Mouse (Mus musculus) heart, adult 2 months (tissue): ENCODE measurements around the gene Syt7. TPM values are rescaled to one million over a fixed set of nuclear protein-coding genes. Genes with fewer than 3 reads are reported as not detected.

Source experiments
- DNase-seq, 2 experiments: peaks; one replicate each; pipeline ENCODE4 v3.0.0; 2021
- H3K27ac ChIP-seq: fragments of 200-600 bp; 2 replicates; pipeline ENCODE4 v1.8.1; 2022
- H3K27me3 ChIP-seq: fragments of 200-500 bp; 2 replicates; pipeline ENCODE4 v1.6.1; 2012; ENCODE audit warnings: mild to moderate bottlenecking, low read length, inconsistent platforms, mixed read lengths; ENCODE audit not compliant: control insufficient read depth, insufficient read depth
- H3K36me3 ChIP-seq: fragments of 200-500 bp; 2 replicates; pipeline ENCODE4 v1.6.1; 2012; ENCODE audit warnings: low read length, inconsistent platforms; ENCODE audit not compliant: control insufficient read depth, insufficient read depth
- H3K4me1 ChIP-seq: fragments of 200-500 bp; 2 replicates; pipeline ENCODE4 v1.6.1; 2011; ENCODE audit warnings: low read length; ENCODE audit not compliant: control insufficient read depth, insufficient read depth
- H3K4me3 ChIP-seq: fragments of 200-600 bp; 2 replicates; pipeline ENCODE4 v1.8.1; 2022
- H3K79me2 ChIP-seq: fragments of 200-500 bp; replicated peaks from 2 replicates; pipeline ENCODE4 v1.6.1; 2012; ENCODE audit warnings: mild to moderate bottlenecking, inconsistent platforms, low read length, moderate library complexity, mixed read lengths; ENCODE audit not compliant: control insufficient read depth, insufficient read depth
- H3K9ac ChIP-seq: fragments of 200-500 bp; 2 replicates; pipeline ENCODE4 v1.6.1; 2012; ENCODE audit warnings: low read depth, mild to moderate bottlenecking, control low read depth, inconsistent platforms, low read length, mixed read lengths
- CTCF ChIP-seq: fragments of 200-600 bp; IDR thresholded peaks from 2 replicates; pipeline ENCODE4 v1.8.1; 2022; ENCODE audit warnings: antibody characterized with exemption, mild to moderate bottlenecking, moderate library complexity
- EP300 ChIP-seq: fragments of 200-500 bp; IDR thresholded peaks from 2 replicates; pipeline ENCODE4 v1.6.1; 2011; ENCODE audit warnings: low read depth, low read length, control low read depth; ENCODE audit not compliant: insufficient read depth
- POLR2A ChIP-seq: fragments of 200-500 bp; IDR thresholded peaks from 2 replicates; pipeline ENCODE4 v1.6.1; 2011; ENCODE audit warnings: mild to moderate bottlenecking, low read depth, low read length, control low read depth; ENCODE audit not compliant: insufficient read depth
- WGBS: fragments of 180-500 bp; shearing (Covaris S2); methylation state at CpG from one replicate; pipeline ENCODE4 v1.1.7; 2018; 5-methylcytosine and 5-hydroxymethylcytosine counted together
- intact Hi-C: fragments of 180-260 bp; cut with DNase I; formaldehyde crosslinking; loops from one replicate; pipeline ENCODE4 v1.15.1; 2025
- polyA plus RNA-seq: library from polyadenylated mRNA; depleted of rRNA; stranded (reverse); fragments of >200 nt; gene quantifications from 2 replicates; pipeline ENCODE4 v1.2.3, GENCODE M21; 2012
- total RNA-seq, 2 experiments: library from RNA; stranded (reverse); gene quantifications; 2 replicates each; pipeline ENCODE4 v1.2.3; 2021

Syt7 gene
- total and polyA plus RNA-seq, 3 experiments, result 17.6 to 38.6 (median 35.7) TPM

- Histone ChIP-seq H3K27me3 (no peaks in the 10 kb centered on the region), H3K79me2 (no peaks in the 10 kb centered on the region), H3K9ac (no peak overlapping the region), H3K4me3 (no peak overlapping the region), H3K36me3 (no peaks in the 10 kb centered on the region), H3K27ac (no peak overlapping the region), H3K4me1 (no peaks in the 10 kb centered on the region)
- no peak for DNase-seq
- no peak for TF ChIP-seq CTCF
- TF ChIP-seq EP300, result no peak
- no peak for TF ChIP-seq POLR2A
- intact Hi-C loops, result no loop called here
- WGBS, result 63% methylated on average over 8 of the region's 8 CpGs
Observed at GRCm38 (mm10) chr19:10359105-10359946, 29.6 kb upstream of the Syt7 start.

- no peak overlapping the region for H3K27ac ChIP-seq
- intact Hi-C loops, result no loop called here
- 62% methylated on average over 6 of the region's 6 CpGs for WGBS
Observed at GRCm38 (mm10) chr19:10362473-10363129, 26.3 kb upstream of the Syt7 start.

GRCm38 (mm10) chr19:10363869-10364268 lies 25.0 kb upstream of the Syt7 start:
- H3K27ac ChIP-seq, result no peak overlapping the region

More at GRCm38 (mm10) chr19:10362473-10363129, 26.3 kb upstream of the Syt7 start:
- Histone ChIP-seq H3K4me3 (no peak overlapping the region), H3K36me3 (no peaks in the 10 kb centered on the region), H3K79me2 (no peaks in the 10 kb centered on the region), H3K27me3 (no peaks in the 10 kb centered on the region), H3K4me1 (no peaks in the 10 kb centered on the region), H3K9ac (no peak overlapping the region)
- no peak for DNase-seq
- no peak for TF ChIP-seq POLR2A
- no peak for TF ChIP-seq CTCF
- TF ChIP-seq EP300, result no peak

GRCm38 (mm10) chr19:10366116-10366845 lies 22.6 kb upstream of the Syt7 start:
- Histone ChIP-seq H3K79me2 (no peaks in the 10 kb centered on the region), H3K9ac (no peak overlapping the region), H3K36me3 (no peaks in the 10 kb centered on the region), H3K27me3 (no peaks in the 10 kb centered on the region), H3K27ac (no peak overlapping the region), H3K4me1 (no peaks in the 10 kb centered on the region), H3K4me3 (no peak overlapping the region)
- TF ChIP-seq EP300 (no peak), POLR2A (no peak), CTCF (no peak)
- WGBS, result 76% methylated on average over 3 of the region's 3 CpGs
- intact Hi-C loops, result no loop called here
- no peak for DNase-seq

More at GRCm38 (mm10) chr19:10363869-10364268, 25.0 kb upstream of the Syt7 start:
- TF ChIP-seq EP300, result no peak
- TF ChIP-seq CTCF, result no peak
- TF ChIP-seq POLR2A, result no peak
- 35% methylated on average over 7 of the region's 7 CpGs for WGBS
- intact Hi-C loops, result no loop called here
- no peaks in the 10 kb centered on the region for H3K27me3 ChIP-seq
- no peaks in the 10 kb centered on the region for H3K4me1 ChIP-seq
- H3K4me3 ChIP-seq, result no peak overlapping the region
- no peaks in the 10 kb centered on the region for H3K79me2 ChIP-seq
- H3K9ac ChIP-seq, result no peak overlapping the region
- no peak for DNase-seq
- H3K36me3 ChIP-seq, result no peaks in the 10 kb centered on the region

- Histone ChIP-seq H3K27ac (no peak overlapping the region), H3K4me3 (no peak overlapping the region), H3K79me2 (no peaks in the 10 kb centered on the region), H3K4me1 (no peaks in the 10 kb centered on the region), H3K9ac (no peak overlapping the region), H3K36me3 (no peaks in the 10 kb centered on the region), H3K27me3 (no peaks in the 10 kb centered on the region)
- no peak for DNase-seq
- intact Hi-C loops, result no loop called here
- TF ChIP-seq EP300 (no peak), POLR2A (no peak), CTCF (no peak)
- WGBS, result 83% methylated on average over 7 of the region's 7 CpGs
Observed at GRCm38 (mm10) chr19:10367802-10368201, 21.1 kb upstream of the Syt7 start.
